In genomic region chr10:111995803-111996548, GRCm38 (mm10) we compare ENCODE assay signal across 1 mouse cellular context.
TF ChIP-seq lines count a peak whose summit lies in the region.

No protein-coding gene starts in this region.

TF ChIP-seq in CH12.LX, 34 proteins besides CTCF, POLR2A, EP300 and RAD21 (continued from another document):
- TF ChIP-seq ZKSCAN1 (IDR thresholded peaks at IDR 0.05; ENCODE audit: borderline replicate concordance, low read depth, low read length), result no peak; the same call in 1 of the 2 replicates
- no peak; the same call in 1 of the 2 replicates for TF ChIP-seq MXI1 (IDR thresholded peaks at IDR 0.05; ENCODE audit: low read depth, low read length)
- no peak; the same call in 1 of the 2 replicates for TF ChIP-seq ZMIZ1 (IDR thresholded peaks at IDR 0.05; ENCODE audit: low read depth, low read length)
- peak; percentile 71; the same call in 1 of the 2 replicates for TF ChIP-seq POLR2AphosphoS2 (IDR thresholded peaks at IDR 0.05; ENCODE audit: low read depth, low read length)
- TF ChIP-seq RCOR1 (conservative IDR thresholded peaks at IDR 0.05; ENCODE audit: low read depth, low read length), result no peak; the same call in 1 of the 2 replicates
- TF ChIP-seq KAT2A (IDR thresholded peaks at IDR 0.05; ENCODE audit: insufficient replicate concordance, low read length), result no peak
